Mouse (Mus musculus) embryo, embryonic 11.5 days (tissue): ENCODE data around the gene C1qtnf6.

Experiments
- DNase-seq: peaks from one replicate; pipeline ENCODE4 v3.0.0-alpha.2; 2012; ENCODE audit warnings: low read depth, low spot score

The C1qtnf6 gene

DNA sequence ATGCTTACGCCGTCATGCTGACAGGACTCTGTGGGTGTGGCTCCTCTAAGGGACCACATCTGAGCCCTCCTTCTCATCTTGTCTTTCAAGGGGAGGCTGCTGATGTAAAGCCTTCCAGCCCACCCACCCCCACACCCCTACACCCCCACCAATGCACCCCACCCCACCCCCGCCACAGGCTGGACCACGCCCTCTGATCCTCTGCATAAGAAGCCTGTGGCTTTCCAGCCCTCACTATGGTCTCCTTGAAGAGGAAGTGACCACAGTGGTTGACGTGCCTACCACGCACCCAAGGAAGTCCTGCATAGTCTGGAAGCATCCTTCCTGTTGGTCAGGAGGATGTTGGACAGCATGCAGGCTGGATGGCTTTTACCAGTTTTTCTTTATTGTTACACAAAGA is 15.5 kb downstream of the C1qtnf6 start:
- no peak for DNase-seq

DNA sequence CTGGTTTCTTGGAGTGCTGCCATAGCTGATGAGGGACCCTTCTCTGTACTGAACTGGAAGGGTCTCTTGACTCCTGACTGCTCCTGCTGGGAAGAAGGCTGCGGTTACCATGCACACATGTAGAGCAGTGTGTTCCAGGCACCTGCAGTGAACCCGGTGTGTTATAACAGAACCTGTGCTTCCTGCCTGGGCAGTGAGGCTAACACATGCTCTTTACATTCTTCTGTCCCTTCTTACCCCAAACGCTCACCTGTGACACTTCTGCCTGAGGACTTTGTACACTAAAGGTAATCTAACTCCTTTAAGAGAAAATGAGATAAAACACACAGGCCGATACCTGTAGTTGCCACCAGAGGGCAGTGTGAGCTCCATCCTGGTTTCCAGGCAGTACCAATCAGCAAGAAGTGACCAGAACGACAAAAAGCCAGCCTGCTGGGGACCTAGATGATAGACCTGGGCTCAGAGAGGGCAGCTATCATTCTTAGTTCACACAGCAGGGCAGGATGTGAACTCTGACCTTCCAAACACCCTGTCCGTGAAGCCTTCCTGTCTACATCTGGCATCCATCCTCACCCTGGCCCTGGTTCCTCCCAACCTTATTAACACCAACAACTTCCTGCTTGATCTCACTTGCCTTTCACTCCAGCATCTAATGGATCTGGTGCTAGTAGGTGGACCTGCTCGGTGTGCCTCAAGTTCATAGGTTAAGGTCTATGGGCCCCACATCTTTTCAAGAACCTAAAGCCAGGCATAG is 16.6 kb downstream of the C1qtnf6 start:
- DNase-seq: peak; percentile 67

DNA sequence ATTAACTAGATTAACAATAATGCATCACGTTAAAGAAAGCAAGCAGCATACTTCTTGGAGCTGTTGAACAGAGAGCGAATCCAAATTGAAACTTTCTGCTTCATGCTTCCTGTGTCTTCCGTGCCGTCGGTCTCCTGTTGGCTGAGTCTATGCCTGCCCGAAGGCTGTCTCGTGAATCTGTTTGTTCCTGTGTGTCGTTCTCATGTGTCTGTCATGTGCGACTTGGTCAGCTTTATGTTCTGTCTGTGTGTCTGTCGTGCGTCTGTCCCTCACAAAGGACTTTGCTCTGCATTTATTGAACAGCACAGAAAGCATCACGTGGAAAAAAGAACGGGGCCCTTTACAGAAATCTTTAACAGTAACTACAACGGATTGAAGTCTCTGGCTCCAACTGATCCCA is 18.2 kb downstream of the C1qtnf6 start:
- DNase-seq: no peak

DNA sequence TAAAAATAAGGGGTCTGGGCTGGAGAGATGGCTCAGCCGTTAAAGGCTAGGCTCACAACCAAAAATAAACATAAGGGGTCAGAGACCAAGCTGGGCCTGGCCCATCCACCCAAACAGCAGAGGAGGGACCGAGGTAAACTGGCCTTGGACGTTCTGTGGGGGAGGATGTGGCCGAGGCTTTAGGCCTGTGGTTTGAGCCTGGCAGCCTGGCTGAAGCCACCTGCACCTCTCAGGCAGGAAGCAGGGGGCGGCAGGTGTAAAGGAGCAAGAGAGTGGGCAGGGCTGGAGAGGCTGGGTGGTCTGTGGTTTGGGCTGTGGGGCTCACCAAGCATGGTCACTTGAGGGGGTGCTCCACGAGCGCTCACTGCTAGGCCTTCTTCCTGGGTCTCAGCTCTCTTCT is 19.3 kb downstream of the C1qtnf6 start:
- no peak for DNase-seq

DNA sequence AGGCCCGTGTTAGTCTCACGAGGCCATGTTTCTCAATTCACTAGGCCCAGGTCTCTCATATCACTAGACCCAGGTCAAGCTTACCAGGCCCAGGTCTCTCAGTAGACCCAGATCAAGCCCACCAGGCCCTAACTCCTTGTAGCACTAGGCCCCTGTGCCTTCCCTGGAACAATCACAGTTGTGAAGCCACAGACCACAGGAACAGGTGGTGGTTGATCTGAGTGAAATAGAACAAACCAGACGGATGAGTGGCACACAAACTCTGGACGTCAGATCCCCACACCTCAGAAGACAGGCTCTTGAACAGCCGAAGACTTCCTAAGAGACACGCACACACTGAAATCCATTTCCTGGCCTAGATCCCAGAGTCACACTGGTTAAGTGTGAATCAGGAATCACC is 20.5 kb downstream of the C1qtnf6 start:
- DNase-seq: no peak

DNA sequence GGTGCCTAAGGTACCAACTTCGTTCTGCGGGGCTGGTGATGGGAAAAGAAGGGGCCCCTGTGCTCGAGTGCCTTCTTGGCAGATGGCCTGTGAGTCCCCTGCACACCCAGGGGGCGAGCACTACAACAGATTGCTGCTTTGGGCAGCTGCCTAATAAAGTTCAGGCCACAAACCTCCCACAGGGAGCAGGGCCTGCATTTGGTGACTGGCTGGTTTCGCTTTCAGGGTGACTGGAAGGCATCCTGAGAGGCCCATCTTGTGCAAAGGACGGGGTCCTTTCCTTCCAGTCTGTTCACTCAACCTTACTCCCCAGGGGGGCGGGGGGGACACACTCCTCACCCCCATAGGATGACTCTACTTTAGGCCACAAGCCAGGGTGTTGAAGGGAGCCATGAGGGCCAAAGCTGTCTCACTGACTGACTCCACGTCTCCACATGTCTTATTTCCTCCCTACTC is 21.1 kb downstream of the C1qtnf6 start:
- no peak for DNase-seq

DNA sequence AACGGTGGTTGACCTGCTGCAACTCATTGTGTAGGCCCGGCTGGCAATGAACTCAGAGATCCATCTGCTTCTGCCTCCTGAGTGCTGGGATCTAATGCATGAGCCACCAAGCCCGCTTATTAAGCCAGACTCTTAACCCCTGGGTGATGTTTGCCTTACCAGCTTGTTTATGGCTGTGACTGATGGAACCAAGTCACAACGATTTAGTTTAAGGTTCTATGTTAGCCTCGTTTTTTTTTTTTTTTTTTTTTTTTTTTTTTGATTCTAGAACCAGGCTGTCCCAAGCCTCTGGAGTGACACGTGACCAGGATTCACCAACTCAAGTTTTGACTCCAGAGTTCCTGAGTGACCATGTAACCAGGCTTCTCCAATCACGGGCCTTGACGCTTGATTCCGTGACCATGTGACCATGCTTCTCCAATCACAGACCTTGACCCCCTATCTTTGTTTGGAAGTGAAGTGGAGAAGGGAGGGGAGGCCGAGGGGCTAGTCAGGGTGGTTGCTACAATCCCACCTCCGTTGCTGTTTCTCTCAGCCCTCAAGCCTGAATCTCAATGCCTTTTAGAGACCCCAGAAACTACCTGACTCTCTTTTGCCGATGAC is 21.8 kb downstream of the C1qtnf6 start:
- DNase-seq: peak; percentile 45

DNA sequence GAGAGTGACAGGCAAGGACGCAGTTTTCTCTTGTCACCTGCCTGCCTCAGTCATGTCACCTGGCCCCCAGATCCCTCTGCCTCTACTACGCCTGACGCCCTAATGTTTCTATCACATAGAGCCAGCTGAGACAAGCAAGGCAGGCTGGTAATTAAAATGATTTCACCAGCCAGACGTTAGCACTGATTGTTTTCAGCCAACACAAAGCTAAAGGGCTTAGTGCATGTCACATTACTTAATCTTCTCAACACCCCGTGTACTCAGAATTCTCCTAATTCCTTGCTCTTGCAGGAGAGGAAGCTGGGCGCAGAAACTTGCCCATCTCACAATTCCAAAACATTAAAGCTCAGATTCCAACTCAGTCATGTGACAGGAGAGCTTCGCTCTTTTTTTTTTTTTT is 22.8 kb downstream of the C1qtnf6 start:
- no peak for DNase-seq

DNA sequence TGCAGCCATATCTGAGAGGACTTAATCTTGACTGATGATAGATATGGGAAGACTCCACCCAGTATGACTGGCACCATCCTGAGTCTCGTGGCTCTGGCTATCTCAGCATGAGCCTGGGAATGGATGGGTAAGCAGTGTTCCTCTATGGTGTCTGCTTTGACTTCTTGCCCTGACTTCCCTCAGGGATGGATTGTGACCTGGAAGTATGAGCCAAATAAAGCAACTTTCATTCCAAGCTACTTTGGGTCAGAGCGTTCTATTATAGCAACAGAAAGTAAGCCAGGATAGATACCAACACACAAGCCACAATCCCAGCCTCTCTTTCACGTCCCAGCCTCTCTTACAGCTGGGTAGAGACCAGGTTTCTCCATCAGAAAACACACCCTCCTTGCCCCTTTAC is 25.7 kb downstream of the C1qtnf6 start:
- DNase-seq: no peak

DNA sequence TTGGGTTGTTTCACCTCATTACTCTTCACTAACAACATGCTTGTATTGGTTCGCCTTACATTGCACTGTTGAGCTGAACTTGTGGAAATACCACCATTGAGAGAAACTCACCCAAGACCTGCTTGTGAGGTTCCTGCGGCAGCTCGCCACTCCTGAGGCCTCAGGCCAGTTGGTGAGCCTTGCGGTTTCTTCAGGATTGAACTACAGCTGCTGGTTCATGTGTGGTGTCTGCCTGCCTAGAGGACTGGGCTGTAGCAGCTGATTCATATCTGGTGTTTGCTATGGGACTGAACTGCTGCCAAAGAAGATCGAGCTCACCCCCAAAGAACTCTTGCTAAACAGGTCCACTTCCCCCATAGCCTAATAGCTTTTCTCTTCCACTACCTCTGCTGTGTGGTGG is 26.4 kb downstream of the C1qtnf6 start:
- DNase-seq: no peak

DNA sequence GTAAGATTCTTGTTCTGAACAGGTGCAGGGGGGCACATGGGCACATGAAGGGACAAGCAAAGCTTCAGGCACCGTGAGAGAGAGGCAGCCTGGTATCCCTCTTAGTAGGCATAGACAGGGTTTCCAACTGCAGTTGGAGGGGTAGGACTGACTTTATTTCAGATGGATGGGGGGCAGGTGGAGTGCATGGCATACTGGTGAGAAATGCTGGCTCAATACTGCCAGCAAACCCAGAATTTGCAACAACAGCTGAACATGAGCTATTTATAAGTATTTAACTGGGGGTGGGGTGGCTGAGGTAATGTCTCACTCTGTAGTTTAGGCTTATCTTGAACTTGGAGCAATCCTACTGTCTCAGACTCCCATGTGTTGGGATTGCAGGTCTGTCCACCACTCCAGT is 27.2 kb downstream of the C1qtnf6 start:
- DNase-seq: no peak

DNA sequence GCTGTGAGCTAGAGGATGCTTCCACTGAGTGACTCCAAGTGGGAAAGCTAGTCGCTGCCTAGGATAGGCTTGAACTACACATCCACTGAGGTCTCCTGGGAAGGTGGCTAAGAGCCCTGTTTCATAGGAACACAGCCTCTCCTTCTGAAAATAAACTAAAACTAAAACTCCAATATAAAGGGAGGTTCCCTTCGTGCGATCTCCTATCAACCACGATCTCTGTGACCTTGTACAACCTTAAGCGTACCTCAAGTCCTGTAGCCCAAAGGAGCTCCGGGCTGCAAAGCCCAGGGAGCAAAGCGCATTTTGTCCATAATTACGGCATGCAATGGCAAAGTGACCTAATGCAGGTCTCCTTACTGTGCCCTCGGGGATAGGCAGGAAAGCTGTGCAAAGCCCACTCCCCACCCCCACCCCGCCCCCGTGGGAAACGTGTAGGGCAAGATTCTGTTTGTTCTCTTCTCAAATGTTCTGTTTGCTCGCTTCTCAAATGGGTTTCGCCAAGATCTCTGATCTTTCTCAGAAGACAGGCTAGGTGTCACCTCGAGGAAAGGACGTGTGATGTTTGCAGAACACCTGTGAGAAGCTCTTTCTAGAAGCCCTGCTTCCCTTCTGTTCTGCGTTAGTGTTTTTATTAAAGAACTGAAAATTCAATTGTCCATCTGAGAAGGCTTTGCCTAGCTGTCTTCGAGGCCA is 28.6 kb downstream of the C1qtnf6 start:
- DNase-seq: no peak

DNA sequence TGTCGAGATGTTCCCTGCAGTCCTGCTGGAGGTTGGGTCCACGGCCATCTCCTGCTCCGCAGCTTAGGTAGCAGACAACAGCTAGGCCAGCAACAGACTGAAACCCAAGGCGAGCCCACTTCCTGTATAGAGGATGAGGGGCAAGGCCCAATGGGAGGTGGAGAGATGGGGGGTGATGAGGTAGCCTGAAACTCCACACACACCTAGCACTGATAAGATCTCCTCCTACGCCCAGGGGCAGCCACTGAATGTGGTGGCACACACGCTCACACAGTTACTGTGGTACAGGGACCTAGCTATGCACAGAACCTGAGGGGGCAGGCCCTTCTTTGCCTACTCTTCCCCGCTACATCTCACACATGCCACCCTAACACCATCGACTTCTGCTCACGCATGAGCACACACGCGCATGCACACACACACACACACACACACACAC is 36.2 kb downstream of the C1qtnf6 start, which contains the start of gene Il2rb:
Gene Il2rb (minus strand): TSS at position 304 of the 439 bp plus-strand sequence.
- no peak for DNase-seq

DNA sequence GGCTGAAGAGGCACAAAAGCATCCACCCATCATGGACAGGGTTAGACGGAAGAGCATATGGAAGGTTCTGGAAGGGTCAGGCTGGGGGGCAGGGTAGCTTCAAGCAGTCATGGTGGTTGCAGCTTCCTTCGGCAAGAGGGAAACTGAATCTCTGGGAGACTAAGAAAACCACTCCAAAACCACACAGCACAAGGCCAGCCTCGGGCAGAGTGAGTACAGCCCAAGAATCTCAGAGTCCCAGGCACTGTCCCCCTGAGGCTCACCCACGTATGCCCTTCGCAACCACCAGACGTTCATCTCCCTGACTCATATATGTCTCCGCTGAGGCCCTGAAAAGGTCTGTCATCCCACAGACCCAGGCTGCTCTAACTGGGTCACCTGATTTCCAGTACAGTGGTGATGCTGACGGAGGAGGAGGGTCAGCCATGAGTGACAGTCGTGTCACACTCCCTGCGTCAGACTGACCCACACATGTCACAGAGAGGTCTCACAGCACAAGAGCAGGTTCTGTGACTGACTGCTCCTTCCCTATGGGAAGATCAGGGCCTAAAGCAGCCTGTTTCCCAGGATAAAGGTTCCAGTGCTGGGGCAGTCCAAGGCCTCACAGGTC is 37.7 kb downstream of the C1qtnf6 start:
- no peak for DNase-seq

DNA sequence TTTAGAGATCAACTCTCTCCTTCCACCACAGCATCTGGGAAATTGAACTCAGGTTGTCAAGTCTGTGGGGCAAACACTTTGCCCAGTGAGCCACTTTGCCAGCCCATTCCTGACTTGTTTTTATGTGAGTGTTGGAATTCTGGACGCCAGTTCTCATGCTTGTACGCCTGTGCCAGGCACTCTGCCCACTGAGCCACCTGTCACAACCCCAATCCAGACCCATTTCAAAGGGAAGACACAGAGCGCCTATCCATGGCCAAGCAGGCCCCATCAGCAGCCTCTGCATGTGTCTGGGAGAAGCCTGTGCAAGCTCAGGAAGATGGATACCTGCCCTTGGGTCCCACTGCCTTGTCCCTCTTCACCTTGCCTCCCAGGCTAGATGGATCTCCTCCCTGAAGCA is 39.9 kb downstream of the C1qtnf6 start:
- DNase-seq: no peak

DNA sequence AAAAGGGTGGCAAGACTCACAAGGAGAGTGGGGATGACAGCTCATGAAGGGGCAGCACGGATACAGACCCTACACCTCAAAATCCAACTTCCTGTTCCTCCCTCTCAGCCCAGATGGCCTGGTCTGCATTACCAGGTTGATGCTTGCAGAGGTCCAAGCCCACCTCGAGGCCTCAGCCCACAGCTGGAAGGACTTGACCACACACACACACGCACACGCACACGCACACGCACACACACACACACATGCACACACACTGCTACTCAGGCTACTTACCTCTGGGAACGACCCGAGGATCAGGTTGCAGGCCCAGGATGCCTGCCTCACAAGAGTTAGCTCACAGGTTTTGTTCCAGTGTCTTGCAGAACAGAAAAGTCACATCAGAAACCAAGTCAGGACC is 41.3 kb downstream of the C1qtnf6 start:
- DNase-seq: no peak

DNA sequence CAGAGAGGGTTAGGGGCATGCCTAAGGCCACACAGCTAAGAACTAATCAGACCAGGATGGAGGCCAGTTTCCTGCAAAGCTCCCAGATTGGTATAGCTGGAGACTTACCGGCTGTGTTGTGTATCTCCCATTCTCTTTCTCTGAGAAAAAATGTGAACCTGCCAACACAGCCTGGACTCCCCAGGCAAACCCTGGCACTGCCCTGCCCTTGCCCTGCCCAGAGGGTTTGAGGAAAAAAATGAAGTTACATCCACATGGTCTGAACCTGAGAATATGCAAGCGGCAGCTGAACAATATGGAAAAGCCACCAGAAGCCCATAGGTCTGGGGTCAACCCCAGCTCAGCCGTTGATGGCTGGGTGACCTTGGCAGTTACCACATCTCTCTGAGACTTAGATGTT is 42.0 kb downstream of the C1qtnf6 start:
- DNase-seq: no peak

DNA sequence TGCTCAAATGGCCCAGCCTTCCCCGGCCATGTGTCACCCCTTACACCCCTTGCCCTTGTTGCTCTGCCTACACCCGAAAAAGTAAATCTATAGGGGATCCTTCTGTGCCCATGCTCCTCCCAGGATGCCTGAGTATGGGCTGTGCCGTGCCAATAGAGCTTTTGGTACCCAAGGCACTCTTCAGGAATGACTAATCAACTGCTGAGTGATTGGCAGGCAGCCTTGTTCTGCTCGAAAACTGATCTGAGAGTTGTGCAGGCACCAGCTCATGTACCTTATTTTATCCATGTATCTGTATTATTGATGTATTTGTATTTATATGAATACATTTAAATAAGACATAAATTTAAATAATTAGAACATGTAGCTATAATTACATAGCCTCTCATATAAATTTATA is 44.1 kb downstream of the C1qtnf6 start:
- no peak for DNase-seq

DNA sequence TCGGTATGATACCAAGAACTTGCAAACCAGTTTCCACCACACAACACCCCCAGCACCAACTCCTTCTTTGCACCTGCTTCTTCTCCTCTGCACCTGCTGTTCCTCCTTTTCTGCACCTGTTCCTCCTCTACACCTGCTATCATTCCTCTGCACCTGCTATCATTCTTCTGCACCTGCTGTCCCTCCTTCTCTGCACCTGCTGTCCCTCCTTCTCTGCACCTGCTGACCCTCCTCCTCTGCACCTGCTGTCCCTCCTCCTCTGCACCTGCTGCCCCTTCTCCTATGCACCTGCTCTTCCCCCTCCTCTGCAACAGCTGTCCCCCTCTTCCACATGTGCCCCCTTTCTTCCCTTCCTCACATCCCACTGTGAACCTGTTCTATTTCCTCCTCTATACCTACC is 44.7 kb downstream of the C1qtnf6 start:
- no peak for DNase-seq

DNA sequence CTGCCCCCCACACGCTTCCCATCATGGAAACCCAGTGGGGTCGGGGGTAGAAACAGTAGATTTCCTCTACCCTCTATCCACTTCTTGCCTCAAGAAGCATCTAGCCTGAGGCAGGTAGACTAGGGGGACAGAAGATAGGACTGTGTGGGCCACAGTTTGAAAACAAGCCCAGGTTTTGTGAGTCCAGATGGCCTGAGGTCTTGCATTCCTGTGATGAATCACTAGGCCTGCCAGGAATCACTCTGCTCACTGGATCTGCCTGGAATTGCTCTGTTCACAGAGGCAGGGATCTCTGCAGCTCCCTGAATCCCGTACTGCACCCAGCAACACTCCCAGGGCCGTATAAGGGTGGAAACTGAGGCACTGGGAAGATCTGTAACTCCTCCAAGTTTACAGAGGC is 47.9 kb downstream of the C1qtnf6 start:
- DNase-seq: no peak

DNA sequence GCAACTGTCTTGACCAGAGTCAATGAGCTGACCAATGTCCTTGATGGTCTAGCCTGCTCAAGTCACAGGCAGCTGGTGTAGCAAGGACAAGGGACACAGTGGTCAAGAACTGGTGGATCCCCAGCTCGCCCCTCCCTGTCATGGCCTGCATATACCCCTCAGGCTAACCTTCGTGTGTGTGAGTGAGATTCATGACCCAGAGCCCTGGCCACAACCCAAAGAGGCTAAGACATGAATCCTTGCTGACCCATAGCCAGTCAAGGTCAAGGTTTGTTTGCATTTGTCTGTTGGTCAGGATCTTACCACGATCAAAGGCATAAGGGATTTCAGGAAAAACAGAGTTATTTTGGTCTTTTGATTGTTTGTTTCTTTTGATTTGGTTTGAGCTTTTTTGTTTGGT is 48.7 kb downstream of the C1qtnf6 start:
- DNase-seq: no peak

DNA sequence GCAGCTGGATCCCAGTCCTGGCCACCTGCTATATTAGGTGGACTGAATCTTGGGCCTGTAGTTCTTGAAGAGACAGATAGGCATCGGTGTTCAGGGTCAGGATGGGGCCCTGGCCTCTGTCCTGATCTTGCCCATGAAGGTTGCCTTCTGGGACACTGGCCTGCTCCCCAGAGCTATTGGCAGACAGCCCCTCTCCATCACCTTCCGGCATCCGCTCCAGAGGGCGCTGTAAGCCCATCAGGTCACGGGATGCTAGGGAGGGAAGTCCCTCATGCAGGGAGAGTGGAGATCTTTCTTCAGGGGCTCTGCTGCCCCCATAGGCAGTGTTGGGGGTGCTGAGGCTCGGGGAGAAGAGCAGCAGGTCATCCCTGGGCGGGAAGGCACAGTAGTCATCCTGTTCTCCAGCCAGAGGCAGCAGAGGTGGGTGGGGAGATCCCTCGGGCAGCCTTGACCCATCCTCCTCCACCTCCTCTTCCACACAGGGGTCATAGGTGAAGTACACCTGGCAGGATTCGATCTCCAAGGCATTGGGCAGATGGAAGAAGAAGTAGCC is 49.7 kb downstream of the C1qtnf6 start:
- no peak for DNase-seq
